Mouse (Mus musculus): ENCODE data around the gene Creb5.

Gene Creb5

GRCm38 (mm10) chr6:53653706-53654360 is 366.8 kb downstream of the Creb5 start:
- DNase-seq: no peak

- peak in 1 of 2 experiments; percentile 1 for DNase-seq
These were observed 367.3 kb downstream of the Creb5 start for GRCm38 (mm10) chr6:53654361-53654824.

- DNase-seq: no peak
These were observed 369.4 kb downstream of the Creb5 start for GRCm38 (mm10) chr6:53656466-53656865.

GRCm38 (mm10) chr6:53657483-53657882 is 370.4 kb downstream of the Creb5 start:
- no peak for DNase-seq

- DNase-seq: no peak
These were observed 376.1 kb downstream of the Creb5 start for GRCm38 (mm10) chr6:53662858-53663833.

GRCm38 (mm10) chr6:53664759-53665158 is 377.7 kb downstream of the Creb5 start:
- no peak for DNase-seq

- no peak for DNase-seq
These were observed 379.4 kb downstream of the Creb5 start for GRCm38 (mm10) chr6:53666503-53666902.

- DNase-seq: no peak
These were observed 391.2 kb downstream of the Creb5 start for GRCm38 (mm10) chr6:53678307-53678706.

GRCm38 (mm10) chr6:53680046-53680445 is 393.0 kb downstream of the Creb5 start:
- no peak for DNase-seq

GRCm38 (mm10) chr6:53684416-53684815 is 397.3 kb downstream of the Creb5 start:
- no peak for DNase-seq

- DNase-seq: no peak
These were observed 398.3 kb downstream of the Creb5 start for GRCm38 (mm10) chr6:53685323-53685722.

GRCm38 (mm10) chr6:53688762-53689477 is 401.9 kb downstream of the Creb5 start:
- no peak for DNase-seq

- no peak for DNase-seq
These were observed 403.9 kb downstream of the Creb5 start for GRCm38 (mm10) chr6:53691006-53691405.

- DNase-seq: no peak
These were observed 408.1 kb downstream of the Creb5 start for GRCm38 (mm10) chr6:53695216-53695615.

GRCm38 (mm10) chr6:53696471-53696870 is 409.4 kb downstream of the Creb5 start:
- DNase-seq: no peak

- no peak for DNase-seq
These were observed 409.9 kb downstream of the Creb5 start for GRCm38 (mm10) chr6:53696921-53697320.

- DNase-seq: no peak
These were observed 411.2 kb downstream of the Creb5 start for GRCm38 (mm10) chr6:53698128-53698749.

- no peak for DNase-seq
These were observed 417.4 kb downstream of the Creb5 start for GRCm38 (mm10) chr6:53704440-53704839.

GRCm38 (mm10) chr6:53706604-53707330 is 419.7 kb downstream of the Creb5 start:
- DNase-seq: no peak

GRCm38 (mm10) chr6:53707795-53708194 is 420.7 kb downstream of the Creb5 start:
- no peak for DNase-seq

GRCm38 (mm10) chr6:53709694-53710442 is 422.8 kb downstream of the Creb5 start:
- DNase-seq: no peak
